Mouse (Mus musculus) heart, embryonic 11.5 days (tissue): ENCODE data around the gene Invs. TPM values are rescaled to one million over a fixed set of nuclear protein-coding genes. Genes with fewer than 3 reads are reported as not detected.
A peak's percentile ranks its signal among the peaks of the same experiment; 100 is the strongest.

Source experiments
- ATAC-seq: fragments of 200-750 bp; cut with Nextera tagmentation; replicated peaks from 2 replicates; pipeline ENCODE4 v1.8.0; 2017; ENCODE audit warnings: moderate library complexity; ENCODE audit not compliant: insufficient number of reproducible peaks, low FRiP score, low TSS enrichment
- H3K27ac ChIP-seq: fragments of 300-500 bp; sonication (generic); 2 replicates; pipeline ENCODE4 v1.5.1; 2014; ENCODE audit warnings: mild to moderate bottlenecking, low read depth, low read length
- H3K27me3 ChIP-seq: fragments of 300-500 bp; sonication (generic); 2 replicates; pipeline ENCODE4 v1.6.1; 2014; ENCODE audit warnings: mild to moderate bottlenecking, low read length, mixed read lengths; ENCODE audit not compliant: control insufficient read depth, insufficient read depth
- H3K36me3 ChIP-seq: fragments of 300-500 bp; sonication (generic); 2 replicates; pipeline ENCODE4 v1.6.1; 2014; ENCODE audit warnings: mild to moderate bottlenecking, low read length, moderate library complexity, mixed read lengths; ENCODE audit not compliant: control insufficient read depth, insufficient read depth
- H3K4me1 ChIP-seq: fragments of 300-500 bp; sonication (generic); 2 replicates; pipeline ENCODE4 v1.6.1; 2014; ENCODE audit warnings: low read length; ENCODE audit not compliant: control insufficient read depth, insufficient read depth
- H3K4me2 ChIP-seq: fragments of 300-500 bp; sonication (generic); 2 replicates; pipeline ENCODE4 v1.6.1; 2014; ENCODE audit warnings: mild to moderate bottlenecking, moderate library complexity
- H3K4me3 ChIP-seq: fragments of 300-500 bp; sonication (generic); 2 replicates; pipeline ENCODE4 v1.5.1; 2014; ENCODE audit warnings: low read depth, low read length
- H3K9ac ChIP-seq: fragments of 300-500 bp; sonication (generic); 2 replicates; pipeline ENCODE4 v1.6.1; 2014; ENCODE audit warnings: mild to moderate bottlenecking, low read depth, low read length, moderate library complexity
- H3K9me3 ChIP-seq: fragments of 300-500 bp; sonication (generic); replicated peaks from 2 replicates; pipeline ENCODE4 v1.6.1; 2016; ENCODE audit warnings: low read length; ENCODE audit not compliant: control insufficient read depth
- WGBS: fragments of 180-500 bp; shearing (Covaris S2); extraction: QIAGEN DNeasy Blood & Tissue Kit; methylation state at CpG from one replicate; pipeline ENCODE4 v1.1.7; 2014; ENCODE audit not compliant: insufficient replicate concordance; 5-methylcytosine and 5-hydroxymethylcytosine counted together
- polyA plus RNA-seq: library from polyadenylated mRNA; unstranded; fragments of >200 nt; fragmentation: Nextera tagmentation; extraction: Ambion mirVana; gene quantifications from 2 replicates; pipeline ENCODE4 v1.2.1, GENCODE M21; 2014

Invs gene
- polyA plus RNA-seq, 1 experiment from 2014 or later: 4.3 TPM

DNA sequence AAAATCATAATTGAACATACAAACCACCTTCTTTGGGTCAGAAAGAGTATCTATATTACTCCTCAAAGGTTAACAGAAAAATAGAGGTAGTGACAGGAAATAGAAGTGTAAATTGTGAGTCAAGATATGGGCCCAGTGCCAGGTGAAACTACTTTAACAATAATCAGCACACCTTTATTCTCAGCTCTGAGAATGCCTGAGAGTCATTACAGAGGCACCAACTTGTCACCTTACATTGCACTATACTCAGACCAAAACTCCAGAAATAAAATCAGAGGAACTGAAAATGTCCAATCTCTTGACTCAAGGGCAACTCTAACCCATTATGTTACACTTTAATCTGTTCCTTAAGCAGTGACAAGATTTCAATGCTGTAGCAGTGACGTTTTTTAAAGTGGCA, 11.4 kb upstream of the Invs start:
- ATAC-seq: no peak
- no peak overlapping the region for H3K4me3 ChIP-seq
- no peaks in the 10 kb centered on the region for H3K36me3 ChIP-seq
- WGBS: 76% methylated on average over 1 of the region's 1 CpGs
- H3K9me3 ChIP-seq: no peaks in the 10 kb centered on the region
- no peak overlapping the region for H3K9ac ChIP-seq
- H3K4me1 ChIP-seq: peaks cover 7% of the 10 kb centered on the region; the same call in 1 of the 2 replicates
- H3K27ac ChIP-seq: no peak overlapping the region
- no peaks in the 10 kb centered on the region for H3K27me3 ChIP-seq
- no peak overlapping the region for H3K4me2 ChIP-seq

- no peak overlapping the region for H3K9ac ChIP-seq
- H3K27me3 ChIP-seq: no peaks in the 10 kb centered on the region
- H3K9me3 ChIP-seq: no peaks in the 10 kb centered on the region
- ATAC-seq: no peak
- no peak overlapping the region for H3K27ac ChIP-seq
- no peak overlapping the region for H3K4me2 ChIP-seq
- peaks cover 7% of the 10 kb centered on the region; the same call in 1 of the 2 replicates for H3K4me1 ChIP-seq
- no peak overlapping the region for H3K4me3 ChIP-seq
- H3K36me3 ChIP-seq: no peaks in the 10 kb centered on the region
Observed at GRCm38 (mm10) chr4:48270532-48270931, 9.0 kb upstream of the Invs start.

DNA sequence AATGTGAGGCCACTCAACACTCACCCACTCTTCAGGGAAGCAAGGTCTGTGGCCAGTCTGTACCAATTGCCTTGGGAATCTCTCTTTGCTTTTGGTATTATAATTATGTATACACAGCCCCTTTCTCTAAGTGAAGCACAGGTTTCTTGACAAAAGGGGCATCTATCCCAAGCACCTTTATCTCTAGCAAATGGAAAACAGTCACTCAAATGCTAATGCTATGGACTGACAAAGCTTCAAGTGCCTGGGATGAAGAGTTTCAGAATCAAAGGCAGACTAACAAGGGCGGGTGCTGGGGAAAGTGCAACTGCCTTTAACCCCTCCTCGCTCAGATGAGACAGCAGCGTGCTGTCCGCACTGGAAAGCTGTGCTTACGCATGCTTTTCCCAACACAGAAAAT, 7.7 kb upstream of the Invs start:
- Histone ChIP-seq H3K27me3 (no peaks in the 10 kb centered on the region), H3K36me3 (no peaks in the 10 kb centered on the region), H3K4me2 (peak overlapping the region; percentile 22), H3K4me3 (no peak overlapping the region; the same call in 1 of the 2 replicates), H3K4me1 (peaks cover 7% of the 10 kb centered on the region; the same call in 1 of the 2 replicates), H3K9ac (no peak overlapping the region), H3K27ac (0 out of 2 replicates have a peak overlapping the region, but pooled peaks have one; percentile 46), H3K9me3 (no peaks in the 10 kb centered on the region)
- 43% methylated on average over 5 of the region's 5 CpGs for WGBS
- ATAC-seq: no peak

DNA sequence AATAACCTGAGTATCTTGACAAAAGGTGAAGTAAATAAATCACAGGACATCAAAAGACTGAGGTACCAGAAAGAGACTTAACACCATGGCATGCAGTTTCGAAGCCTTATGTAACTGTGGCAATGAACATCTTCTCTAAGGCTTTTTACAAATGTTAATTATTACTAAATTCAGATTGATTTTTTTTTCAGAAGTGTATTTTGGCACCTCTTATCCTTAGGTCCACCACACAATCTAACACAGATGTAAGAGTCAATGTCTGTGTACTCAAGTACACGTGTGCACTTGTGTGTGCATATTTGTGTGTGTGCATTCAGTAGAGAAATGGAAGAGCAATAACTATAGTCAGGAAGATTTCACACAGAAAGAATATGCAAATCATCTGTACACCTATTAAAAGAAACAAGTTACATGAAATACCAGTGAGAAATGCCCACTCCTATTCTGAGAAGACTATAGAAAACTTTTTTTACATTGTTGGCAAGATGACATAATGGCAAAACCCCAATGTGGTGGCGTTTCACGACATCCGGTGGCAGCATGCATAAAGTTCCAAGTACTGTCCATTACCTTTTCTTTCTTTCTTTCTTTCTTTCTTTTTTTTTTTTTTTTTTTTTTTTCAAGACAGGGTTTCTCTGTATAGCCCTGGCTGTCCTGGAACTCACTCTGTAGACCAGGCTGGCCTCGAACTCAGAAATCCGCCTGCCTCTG, 6.3 kb upstream of the Invs start:
- Histone ChIP-seq H3K4me2 (no peak overlapping the region), H3K36me3 (no peaks in the 10 kb centered on the region), H3K9me3 (no peaks in the 10 kb centered on the region), H3K27me3 (no peaks in the 10 kb centered on the region), H3K4me3 (no peak overlapping the region), H3K9ac (no peak overlapping the region), H3K4me1 (peaks cover 7% of the 10 kb centered on the region; the same call in 1 of the 2 replicates), H3K27ac (no peak overlapping the region)
- WGBS: 93% methylated on average over 7 of the region's 7 CpGs
- ATAC-seq: no peak

- H3K4me1 ChIP-seq: peaks cover 10% of the 10 kb centered on the region
- no peaks in the 10 kb centered on the region for H3K36me3 ChIP-seq
- no peaks in the 10 kb centered on the region for H3K27me3 ChIP-seq
- no peak overlapping the region for H3K27ac ChIP-seq
- ATAC-seq: no peak
- H3K4me2 ChIP-seq: no peak overlapping the region
- no peaks in the 10 kb centered on the region for H3K9me3 ChIP-seq
- WGBS: 87% methylated on average over 3 of the region's 3 CpGs
- no peak overlapping the region for H3K9ac ChIP-seq
- H3K4me3 ChIP-seq: no peak overlapping the region
Observed at GRCm38 (mm10) chr4:48275736-48276135, 3.8 kb upstream of the Invs start.

GRCm38 (mm10) chr4:48277011-48277410, 2.5 kb upstream of the Invs start:
- Histone ChIP-seq H3K27ac (no peak overlapping the region), H3K36me3 (no peaks in the 10 kb centered on the region), H3K9ac (no peak overlapping the region), H3K27me3 (no peaks in the 10 kb centered on the region), H3K4me2 (no peak overlapping the region), H3K9me3 (no peaks in the 10 kb centered on the region), H3K4me3 (no peak overlapping the region), H3K4me1 (peaks cover 7% of the 10 kb centered on the region)
- no peak for ATAC-seq
- 81% methylated on average over 3 of the region's 3 CpGs for WGBS

DNA sequence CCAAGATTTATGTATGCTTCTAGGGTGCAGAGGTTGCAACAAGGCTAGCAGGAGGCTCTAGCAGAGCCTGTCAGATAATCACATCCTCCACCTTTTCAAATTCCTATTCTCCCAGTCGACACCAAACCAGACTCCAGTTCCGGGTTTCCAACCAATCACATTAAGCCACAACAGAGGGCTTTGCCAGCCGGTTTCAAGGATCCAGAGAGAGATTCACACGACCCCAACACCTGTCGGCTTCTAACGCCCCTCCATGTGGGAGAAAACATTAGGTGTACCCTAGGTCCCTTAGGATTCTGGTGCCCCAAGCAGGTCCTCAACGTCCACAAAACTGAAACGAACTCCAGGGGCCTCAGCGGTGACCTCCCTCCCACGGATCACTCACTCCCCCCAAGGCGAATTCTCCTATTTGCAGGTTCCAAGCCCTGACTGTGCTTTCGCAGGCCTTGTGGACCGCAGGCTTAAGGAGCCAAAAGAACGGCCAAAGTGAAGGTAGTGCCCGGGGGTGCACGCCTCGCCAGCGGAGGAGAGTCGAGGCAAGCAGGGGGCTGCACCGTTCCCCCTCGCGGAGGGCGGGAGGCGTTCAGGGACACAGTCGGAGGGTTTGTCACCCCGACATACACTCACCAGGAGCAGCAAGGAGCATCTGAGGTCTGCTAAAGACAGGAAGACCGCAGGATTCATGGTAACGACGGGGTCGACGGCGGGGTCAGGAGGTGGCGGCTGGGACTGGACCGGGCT, 633 bp upstream of the Invs start:
- Histone ChIP-seq H3K4me3 (peak overlapping the region; percentile 64), H3K27ac (peak overlapping the region; percentile 30), H3K36me3 (no peaks in the 10 kb centered on the region), H3K9ac (peak overlapping the region; percentile 88), H3K9me3 (no peaks in the 10 kb centered on the region), H3K4me1 (peaks cover 3% of the 10 kb centered on the region; the same call in 1 of the 2 replicates), H3K27me3 (no peaks in the 10 kb centered on the region), H3K4me2 (peak overlapping the region; percentile 74)
- under 1% methylated on average over 34 of the region's 34 CpGs for WGBS
- ATAC-seq: peak; percentile 50

DNA sequence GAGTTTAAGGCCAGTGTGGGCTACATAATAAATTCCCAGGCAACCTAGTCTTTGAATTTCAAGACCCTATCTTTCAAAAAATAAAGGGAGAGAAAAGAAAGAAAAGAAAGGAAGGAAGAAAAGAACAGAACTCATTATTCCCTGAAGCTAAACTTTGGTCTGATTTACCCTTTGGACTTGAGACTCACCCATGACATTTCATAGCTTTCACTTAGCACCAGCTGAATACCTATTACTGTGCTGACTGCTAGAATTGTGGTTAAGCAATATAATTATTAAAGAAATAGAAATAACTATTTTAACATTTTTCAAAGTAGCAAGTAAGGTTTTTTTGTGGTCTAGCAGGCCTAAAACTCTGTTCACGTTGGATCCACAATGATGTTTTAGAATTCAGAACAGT, 1.6 kb downstream of the Invs start:
- Histone ChIP-seq H3K4me3 (no peak overlapping the region), H3K4me2 (no peak overlapping the region), H3K9me3 (no peaks in the 10 kb centered on the region), H3K27me3 (no peaks in the 10 kb centered on the region), H3K9ac (no peak overlapping the region), H3K36me3 (no peaks in the 10 kb centered on the region), H3K27ac (no peak overlapping the region), H3K4me1 (peaks cover 3% of the 10 kb centered on the region; the same call in 1 of the 2 replicates)
- no peak for ATAC-seq
- 91% methylated on average over 1 of the region's 1 CpGs for WGBS
